Mouse (Mus musculus) CH12.LX (cell line): Measurements from ENCODE around the gene Eras. TPM values are rescaled to one million over a fixed set of nuclear protein-coding genes. Genes with fewer than 3 reads are reported as not detected.
A peak's percentile ranks its signal among the peaks of the same experiment; 100 is the strongest.

ENCODE experiments used
- DNase-seq: peaks from one replicate; pipeline ENCODE4 v3.0.0-alpha.2; 2013; ENCODE audit errors: extremely low read depth
- H3K27ac ChIP-seq: 2 replicates; pipeline ENCODE4 v1.5.1; 2012; ENCODE audit warnings: low read depth, mild to moderate bottlenecking, control low read depth, moderate library complexity; ENCODE audit not compliant: insufficient read depth
- H3K27me3 ChIP-seq: replicated peaks from 2 replicates; pipeline ENCODE3; 2012; ENCODE audit warnings: inconsistent platforms
- H3K36me3 ChIP-seq, 2 experiments: replicated peaks in 1 of 2; 2 replicates each; pipeline versions ENCODE3 to v1.6.1; 2012; ENCODE audit warnings: inconsistent platforms in 1 of 2, low read length in 1 of 2, mild to moderate bottlenecking in 1 of 2, mixed read lengths in 1 of 2, moderate library complexity in 1 of 2; ENCODE audit not compliant: control insufficient read depth in 1 of 2, insufficient read depth in 1 of 2
- H3K4me1 ChIP-seq, 2 experiments: 2 replicates each; pipeline ENCODE4 v1.6.1; 2012; ENCODE audit warnings: inconsistent platforms in 1 of 2, moderate library complexity in 1 of 2; ENCODE audit not compliant: insufficient read depth in 2 of 2, control insufficient read depth in 1 of 2
- H3K4me2 ChIP-seq: 2 replicates; pipeline ENCODE4 v1.6.1; 2012; ENCODE audit warnings: low read depth, mild to moderate bottlenecking, control low read depth; ENCODE audit not compliant: poor library complexity, insufficient read depth, severe bottlenecking
- H3K4me3 ChIP-seq, 3 experiments: fragments of 150-350 bp in 1 of 3; sonication (generic) in 1 of 3; replicated peaks in 1 of 3; 2 replicates each; pipeline versions ENCODE3 to v1.5.1; 2011 to 2012; ENCODE audit warnings: low read depth in 2 of 3, low read length in 2 of 3, mild to moderate bottlenecking in 2 of 3, moderate library complexity in 2 of 3, control low read depth in 1 of 3, improper control_type of control experiment in 1 of 3, inconsistent platforms in 1 of 3, mixed read lengths in 1 of 3; ENCODE audit not compliant: poor library complexity in 1 of 3
- H3K79me2 ChIP-seq: replicated peaks from 2 replicates; pipeline ENCODE4 v1.6.1; 2012; ENCODE audit warnings: mild to moderate bottlenecking, moderate library complexity; ENCODE audit not compliant: control insufficient read depth, poor library complexity, insufficient read depth, severe bottlenecking; ENCODE audit errors: extremely low read depth
- H3K9ac ChIP-seq: 2 replicates; pipeline ENCODE4 v1.6.1; 2012; ENCODE audit warnings: low read depth, mild to moderate bottlenecking, control low read depth, moderate library complexity; ENCODE audit not compliant: insufficient read depth
- H3K9me3 ChIP-seq: replicated peaks from 2 replicates; pipeline ENCODE3; 2012; ENCODE audit warnings: low read length, inconsistent platforms, mixed read lengths
- BHLHE40 ChIP-seq: IDR thresholded peaks from 2 replicates; pipeline ENCODE4 v1.6.1; 2011; ENCODE audit warnings: mild to moderate bottlenecking, low read depth, low read length, improper control_type of control experiment
- CHD2 ChIP-seq: IDR thresholded peaks from 2 replicates; pipeline ENCODE4 v1.6.1; 2011; ENCODE audit warnings: low read length, improper control_type of control experiment
- CTCF ChIP-seq, 2 experiments: IDR thresholded peaks in 1 of 2; conservative IDR thresholded peaks in 1 of 2; 2 replicates each; pipeline ENCODE4 v1.5.1; 2011 to 2012; ENCODE audit warnings: low read depth in 2 of 2, low read length in 2 of 2, improper control_type of control experiment in 1 of 2, inconsistent platforms in 1 of 2, mild to moderate bottlenecking in 1 of 2, moderate library complexity in 1 of 2
- E2F4 ChIP-seq: IDR thresholded peaks from 2 replicates; pipeline ENCODE4 v1.6.1; 2011; ENCODE audit warnings: low read depth, low read length, improper control_type of control experiment; ENCODE audit not compliant: insufficient replicate concordance
- ELF1 ChIP-seq: IDR thresholded peaks from 2 replicates; pipeline ENCODE4 v1.6.1; 2014; ENCODE audit warnings: low read depth, mild to moderate bottlenecking, inconsistent platforms, low read length, improper control_type of control experiment
- GABPA ChIP-seq: IDR thresholded peaks from 2 replicates; pipeline ENCODE4 v1.6.1; 2012; ENCODE audit warnings: low read depth, low read length, improper control_type of control experiment, inconsistent platforms; ENCODE audit not compliant: insufficient replicate concordance
- JUN ChIP-seq: IDR thresholded peaks from 2 replicates; pipeline ENCODE4 v1.6.1; 2011; ENCODE audit warnings: low read depth, mild to moderate bottlenecking, low read length, improper control_type of control experiment, moderate library complexity; ENCODE audit not compliant: insufficient read depth
- KAT2A ChIP-seq: IDR thresholded peaks from 2 replicates; pipeline ENCODE4 v1.6.1; 2012; ENCODE audit warnings: low read length, improper control_type of control experiment, inconsistent platforms; ENCODE audit not compliant: insufficient replicate concordance
- MXI1 ChIP-seq: IDR thresholded peaks from 2 replicates; pipeline ENCODE4 v1.6.1; 2011; ENCODE audit warnings: mild to moderate bottlenecking, low read depth, low read length, improper control_type of control experiment
- NELFE ChIP-seq: IDR thresholded peaks from 2 replicates; pipeline ENCODE4 v1.6.1; 2011; ENCODE audit warnings: low read depth, low read length, improper control_type of control experiment
- TCF12 ChIP-seq: IDR thresholded peaks from 2 replicates; pipeline ENCODE4 v1.6.1; 2014; ENCODE audit warnings: low read depth, mild to moderate bottlenecking, inconsistent platforms, low read length, improper control_type of control experiment
- UBTF ChIP-seq: IDR thresholded peaks from 2 replicates; pipeline ENCODE4 v1.6.1; 2012; ENCODE audit warnings: low read depth, mild to moderate bottlenecking, inconsistent platforms, low read length, improper control_type of control experiment, moderate library complexity
- ZNF384 ChIP-seq: IDR thresholded peaks from 2 replicates; pipeline ENCODE4 v1.6.1; 2012; ENCODE audit warnings: low read depth, low read length, improper control_type of control experiment, inconsistent platforms
- dilution Hi-C: fragments of 300-500 bp; cut with MboI; formaldehyde crosslinking; loops from 2 replicates; pipeline ENCODE4 v1.14.3; 2020; ENCODE audit warnings: low sequenced_read_pairs; ENCODE audit not compliant: extremely low pct_unique_long_range_greater_than_20kb, extremely low pct_ligation_motif_present
- in situ Hi-C: fragments of 300-500 bp; cut with MboI; formaldehyde crosslinking; loops from 3 replicates; pipeline ENCODE4 v1.14.3; 2019; ENCODE audit warnings: low sequenced_read_pairs, low pct_ligation_motif_present, low pct_unique_long_range_greater_than_20kb, mixed read lengths
- polyA plus RNA-seq: library from polyadenylated mRNA; unstranded; fragments of >175 nt; gene quantifications from 2 replicates; pipeline ENCODE4 v1.2.1, GENCODE M21; 2012; ENCODE audit warnings: low read depth; ENCODE audit not compliant: insufficient read length
- total RNA-seq, 2 experiments: library from RNA; depleted of rRNA; stranded (reverse); fragments of 300-350 nt in 1 of 2; fragments of >200 nt in 1 of 2; gene quantifications; 2 replicates each; pipeline ENCODE4 v1.2.3; 2012 to 2014

The Eras gene
- total and polyA plus RNA-seq, 3 experiments = not detected

DNA sequence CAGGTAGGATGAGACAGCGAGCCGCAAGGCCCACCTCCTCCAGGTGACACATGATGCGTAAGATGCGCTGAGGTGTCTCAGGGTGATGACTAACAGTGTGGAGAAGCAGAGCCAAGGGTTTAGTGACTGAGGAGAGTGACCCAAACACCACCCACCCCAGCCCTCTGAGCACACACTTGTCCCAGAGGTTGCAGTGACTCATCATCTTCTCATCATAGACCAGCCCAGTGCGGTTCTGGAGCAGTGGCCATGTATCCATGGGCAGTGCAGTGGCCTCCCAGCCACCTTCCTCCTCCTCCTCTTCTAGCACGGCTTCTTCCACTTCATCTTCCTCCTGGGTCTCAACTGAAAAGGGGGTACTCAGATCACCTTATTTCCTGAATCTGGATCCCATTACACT lies 9.3 kb upstream of the Eras start:
- in situ Hi-C loops (no loop called here), dilution Hi-C loops (no loop called here)
- H3K27ac ChIP-seq = no peak overlapping the region
- no peak for DNase-seq
- H3K79me2 ChIP-seq = no peaks in the 10 kb centered on the region
- H3K4me3 ChIP-seq = no peak overlapping the region
- no peaks in the 10 kb centered on the region for H3K4me1 ChIP-seq
- H3K9ac ChIP-seq = no peak overlapping the region
- H3K27me3 ChIP-seq = no peaks in the 10 kb centered on the region
- no peaks in the 10 kb centered on the region for H3K9me3 ChIP-seq
- TF ChIP-seq CHD2 = no peak
- TF ChIP-seq NELFE = no peak
- no peak for TF ChIP-seq ELF1
- TF ChIP-seq MXI1 = no peak
- no peak for TF ChIP-seq GABPA
- no peak for TF ChIP-seq KAT2A
- no peak for TF ChIP-seq TCF12
- peaks cover 35 to 69% of the 10 kb centered on the region in 2 experiments for H3K36me3 ChIP-seq
- H3K4me2 ChIP-seq = no peak overlapping the region

DNA sequence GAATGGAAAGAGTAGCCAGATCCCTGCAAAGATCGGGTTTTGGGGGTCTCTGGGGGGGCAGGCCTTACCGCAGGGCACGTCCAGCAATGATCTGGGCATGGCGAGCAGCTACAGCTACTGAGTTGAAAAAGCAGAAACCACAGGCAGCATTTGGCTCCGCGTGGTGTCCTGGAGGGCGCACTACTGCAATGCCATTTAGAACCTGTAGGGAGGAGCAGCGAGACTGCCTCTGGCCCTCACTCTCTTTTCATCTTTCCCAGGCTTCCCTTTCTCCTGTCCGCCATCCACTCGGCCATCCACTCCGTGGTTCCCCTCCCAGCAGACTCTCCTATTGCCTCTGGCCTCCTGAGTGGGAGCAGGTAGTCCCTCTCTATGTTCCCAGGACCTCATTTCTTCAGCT lies 8.5 kb upstream of the Eras start:
- Histone ChIP-seq H3K27ac (no peak overlapping the region), H3K4me2 (no peak overlapping the region), H3K9me3 (no peaks in the 10 kb centered on the region), H3K4me3 (no peak overlapping the region), H3K27me3 (no peaks in the 10 kb centered on the region), H3K9ac (no peak overlapping the region), H3K4me1 (no peaks in the 10 kb centered on the region), H3K36me3 (peaks cover 37 to 74% of the 10 kb centered on the region in 2 experiments), H3K79me2 (no peaks in the 10 kb centered on the region)
- in situ Hi-C loops (no loop called here), dilution Hi-C loops (no loop called here)
- no peak for DNase-seq
- TF ChIP-seq CTCF (conservative IDR thresholded peaks at IDR 0.05 in 1 of 2, IDR thresholded peaks at IDR 0.05 in 1 of 2; ENCODE audit: low read depth in 2 of 2, low read length in 2 of 2) = peak in 1 of 2 experiments; percentile 19; a peak in 2 of 4 replicates
- no peak for TF ChIP-seq JUN

DNA sequence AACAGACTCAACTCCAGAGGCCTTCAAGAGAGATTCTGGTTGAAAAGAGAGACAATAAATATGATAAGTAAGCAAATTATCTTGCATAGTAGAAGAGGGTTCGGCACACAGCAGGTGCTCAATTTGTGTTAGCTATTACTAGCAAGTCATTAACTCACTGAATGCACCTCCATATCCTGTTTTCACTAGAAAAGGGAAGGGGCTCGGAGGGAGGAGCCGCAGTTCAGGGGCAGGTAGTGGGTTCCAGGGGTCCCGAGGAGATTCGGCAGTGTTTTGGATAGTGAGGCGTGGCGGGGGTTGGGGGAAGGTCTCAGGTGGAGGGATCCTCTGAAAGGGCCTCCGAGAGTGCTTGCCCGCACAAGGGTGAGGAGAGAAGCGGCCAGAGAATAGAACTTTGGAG lies 1.3 kb downstream of the Eras start:
- H3K4me1 ChIP-seq = peaks cover 0 to 2% of the 10 kb centered on the region in 2 experiments; a peak in 1 of 4 replicates
- peaks cover 13 to 28% of the 10 kb centered on the region in 2 experiments for H3K36me3 ChIP-seq
- in situ Hi-C loops (no loop called here), dilution Hi-C loops (no loop called here)
- no peaks in the 10 kb centered on the region for H3K9me3 ChIP-seq
- H3K79me2 ChIP-seq = no peaks in the 10 kb centered on the region
- no peak for DNase-seq
- no peak overlapping the region for H3K27ac ChIP-seq
- H3K27me3 ChIP-seq = no peaks in the 10 kb centered on the region
- no peak for TF ChIP-seq UBTF
- no peak for TF ChIP-seq ZNF384
- no peak for TF ChIP-seq E2F4
- no peak for TF ChIP-seq BHLHE40
- H3K4me3 ChIP-seq = no peak overlapping the region
- no peak overlapping the region for H3K9ac ChIP-seq
- H3K4me2 ChIP-seq = no peak overlapping the region
